Mouse (Mus musculus) frontal cortex, postnatal 10 days (tissue): ENCODE results near the gene Ncl.

ENCODE experiments used
- DNase-seq, 2 experiments: peaks; one replicate each; pipeline ENCODE4 v3.0.0; 2022; ENCODE audit warnings: low spot score in 2 of 2, mixed read lengths in 1 of 2

Gene Ncl

GRCm38 (mm10) chr1:86358906-86359797 lies at the start of gene Ncl:
Gene Ncl, minus strand, starts transcription at chr1:86359400.
- DNase-seq: peak; percentile 98

GRCm38 (mm10) chr1:86408515-86408914 lies 49.3 kb upstream of the Ncl start:
- no peak for DNase-seq

GRCm38 (mm10) chr1:86406914-86407313 lies 47.7 kb upstream of the Ncl start:
- DNase-seq: no peak

GRCm38 (mm10) chr1:86406313-86406712 lies 47.1 kb upstream of the Ncl start:
- no peak for DNase-seq

- DNase-seq: no peak
Observed at GRCm38 (mm10) chr1:86404834-86405233, 45.6 kb upstream of the Ncl start.

- no peak for DNase-seq
Observed at GRCm38 (mm10) chr1:86400096-86400754, 41.0 kb upstream of the Ncl start.

- no peak for DNase-seq
Observed at GRCm38 (mm10) chr1:86399322-86399721, 40.1 kb upstream of the Ncl start.

GRCm38 (mm10) chr1:86398222-86398621 lies 39.0 kb upstream of the Ncl start:
- no peak for DNase-seq

GRCm38 (mm10) chr1:86397621-86398020 lies 38.4 kb upstream of the Ncl start:
- DNase-seq: no peak

GRCm38 (mm10) chr1:86395897-86396296 lies 36.7 kb upstream of the Ncl start:
- DNase-seq: no peak

GRCm38 (mm10) chr1:86394246-86394645 lies 35.0 kb upstream of the Ncl start:
- DNase-seq: no peak

- DNase-seq: no peak
Observed at GRCm38 (mm10) chr1:86393219-86393618, 34.0 kb upstream of the Ncl start.

- no peak for DNase-seq
Observed at GRCm38 (mm10) chr1:86391425-86391824, 32.2 kb upstream of the Ncl start.

- peak in 1 of 2 experiments; percentile 56 for DNase-seq
Observed at GRCm38 (mm10) chr1:86389230-86389629, 30.0 kb upstream of the Ncl start.

GRCm38 (mm10) chr1:86381027-86381426 lies 21.8 kb upstream of the Ncl start:
- DNase-seq: peak in 1 of 2 experiments; percentile 36

- no peak for DNase-seq
Observed at GRCm38 (mm10) chr1:86379161-86379569, 20.0 kb upstream of the Ncl start.

- DNase-seq: no peak
Observed at GRCm38 (mm10) chr1:86378662-86379061, 19.5 kb upstream of the Ncl start.

GRCm38 (mm10) chr1:86376354-86376753 lies 17.2 kb upstream of the Ncl start:
- DNase-seq: no peak

GRCm38 (mm10) chr1:86371997-86372396 lies 12.8 kb upstream of the Ncl start:
- DNase-seq: peak in 1 of 2 experiments; percentile 43

GRCm38 (mm10) chr1:86368086-86368485 lies 8.9 kb upstream of the Ncl start:
- no peak for DNase-seq

- DNase-seq: no peak
Observed at GRCm38 (mm10) chr1:86363671-86364070, 4.5 kb upstream of the Ncl start.

- DNase-seq: no peak
Observed at GRCm38 (mm10) chr1:86361852-86362615, 2.8 kb upstream of the Ncl start.
